Mouse (Mus musculus): Measurements from ENCODE around the gene Emc6. TPM values are rescaled to one million over a fixed set of nuclear protein-coding genes. Genes with fewer than 3 reads are reported as not detected.

The Emc6 gene
- total and polyA plus RNA-seq, 2 experiments: 63.8 to 80.9 TPM

GRCm38 (mm10) chr11:73162284-73162683 is 14.6 kb downstream of the Emc6 start:
- TF ChIP-seq POLR2A (IDR thresholded peaks at IDR 0.05; ENCODE audit: extremely low read depth, insufficient read depth, low read length) (no peak), CTCF (IDR thresholded peaks at IDR 0.05; ENCODE audit: low read depth, low read length) (no peak)
- Histone ChIP-seq H3K27me3 (ENCODE audit: control insufficient read depth, insufficient read depth, low read length) (no peaks in the 10 kb centered on the region), H3K9ac (ENCODE audit: low read depth, low read length) (no peak overlapping the region), H3K79me2 (ENCODE audit: control insufficient read depth, insufficient read depth, low read length) (no peaks in the 10 kb centered on the region), H3K4me1 (ENCODE audit: control insufficient read depth, insufficient read depth, low read length) (peaks cover 3% of the 10 kb centered on the region; the same call in 1 of the 2 replicates), H3K27ac (replicated peaks; ENCODE audit: insufficient read depth, low read depth, low read length) (no peak overlapping the region), H3K36me3 (ENCODE audit: control insufficient read depth, insufficient read depth, low read length) (no peaks in the 10 kb centered on the region), H3K4me3 (ENCODE audit: insufficient read depth, low read depth, low read length) (no peak overlapping the region)
- no peak for DNase-seq (ENCODE audit: extremely low read depth, low read depth, low spot score)
- WGBS: 71% methylated on average over 5 of the region's 5 CpGs

- Histone ChIP-seq H3K9ac (ENCODE audit: low read depth, low read length) (no peak overlapping the region), H3K79me2 (ENCODE audit: control insufficient read depth, insufficient read depth, low read length) (no peaks in the 10 kb centered on the region), H3K4me1 (ENCODE audit: control insufficient read depth, insufficient read depth, low read length) (peaks cover 3% of the 10 kb centered on the region; the same call in 1 of the 2 replicates), H3K36me3 (ENCODE audit: control insufficient read depth, insufficient read depth, low read length) (no peaks in the 10 kb centered on the region), H3K27ac (replicated peaks; ENCODE audit: insufficient read depth, low read depth, low read length) (no peak overlapping the region), H3K27me3 (ENCODE audit: control insufficient read depth, insufficient read depth, low read length) (no peaks in the 10 kb centered on the region), H3K4me3 (ENCODE audit: insufficient read depth, low read depth, low read length) (no peak overlapping the region)
- DNase-seq (ENCODE audit: extremely low read depth, low read depth, low spot score): no peak
- 85% methylated on average over 4 of the region's 4 CpGs for whole genome bisulfite sequencing
- TF ChIP-seq CTCF (IDR thresholded peaks at IDR 0.05; ENCODE audit: low read depth, low read length) (no peak), POLR2A (IDR thresholded peaks at IDR 0.05; ENCODE audit: extremely low read depth, insufficient read depth, low read length) (no peak)
These were observed 15.2 kb downstream of the Emc6 start for GRCm38 (mm10) chr11:73161616-73162015.

GRCm38 (mm10) chr11:73160811-73161200 is 16.0 kb downstream of the Emc6 start:
- H3K27ac ChIP-seq (replicated peaks; ENCODE audit: insufficient read depth, low read depth, low read length): no peak overlapping the region
- no peaks in the 10 kb centered on the region for H3K36me3 ChIP-seq (ENCODE audit: control insufficient read depth, insufficient read depth, low read length)
- TF ChIP-seq POLR2A (IDR thresholded peaks at IDR 0.05; ENCODE audit: extremely low read depth, insufficient read depth, low read length) (no peak), CTCF (IDR thresholded peaks at IDR 0.05; ENCODE audit: low read depth, low read length) (no peak)
- H3K79me2 ChIP-seq (ENCODE audit: control insufficient read depth, insufficient read depth, low read length): no peaks in the 10 kb centered on the region
- 39% methylated on average over 6 of the region's 6 CpGs for WGBS
- H3K27me3 ChIP-seq (ENCODE audit: control insufficient read depth, insufficient read depth, low read length): no peaks in the 10 kb centered on the region
- no peak for DNase-seq (ENCODE audit: extremely low read depth, low read depth, low spot score)
- H3K4me3 ChIP-seq (ENCODE audit: insufficient read depth, low read depth, low read length): no peak overlapping the region
- peaks cover 3% of the 10 kb centered on the region; the same call in 1 of the 2 replicates for H3K4me1 ChIP-seq (ENCODE audit: control insufficient read depth, insufficient read depth, low read length)
- H3K9ac ChIP-seq (ENCODE audit: low read depth, low read length): peak overlapping the region; percentile 32; the same call in 1 of the 2 replicates

GRCm38 (mm10) chr11:73159957-73160810 is 16.7 kb downstream of the Emc6 start, which contains the start of gene P2rx5:
P2rx5 (plus strand) TSS chr11:73160421.
- H3K9ac ChIP-seq (ENCODE audit: low read depth, low read length): peak within 1 kb of the TSS; percentile 32
- H3K27ac ChIP-seq (replicated peaks; ENCODE audit: insufficient read depth, low read depth, low read length): no peak within 1 kb of the TSS
- peak; percentile 36 for DNase-seq (ENCODE audit: extremely low read depth, low read depth, low spot score)
- no peaks in the 10 kb centered on the region for H3K36me3 ChIP-seq (ENCODE audit: control insufficient read depth, insufficient read depth, low read length)
- peaks cover 3% of the 10 kb centered on the region; the same call in 1 of the 2 replicates for H3K4me1 ChIP-seq (ENCODE audit: control insufficient read depth, insufficient read depth, low read length)
- no peaks in the 10 kb centered on the region for H3K79me2 ChIP-seq (ENCODE audit: control insufficient read depth, insufficient read depth, low read length)
- peak within 1 kb of the TSS; percentile 51; the same call in 1 of the 2 replicates for H3K4me3 ChIP-seq (ENCODE audit: insufficient read depth, low read depth, low read length)
- H3K27me3 ChIP-seq (ENCODE audit: control insufficient read depth, insufficient read depth, low read length): no peaks in the 10 kb centered on the region
- TF ChIP-seq POLR2A (IDR thresholded peaks at IDR 0.05; ENCODE audit: extremely low read depth, insufficient read depth, low read length) (no peak), CTCF (IDR thresholded peaks at IDR 0.05; ENCODE audit: low read depth, low read length) (no peak)
- 4% methylated on average over 49 of the region's 49 CpGs for WGBS

- no peaks in the 10 kb centered on the region for H3K4me1 ChIP-seq (ENCODE audit: control insufficient read depth, insufficient read depth, low read length)
- no peak overlapping the region for H3K9ac ChIP-seq (ENCODE audit: low read depth, low read length)
- H3K36me3 ChIP-seq (ENCODE audit: control insufficient read depth, insufficient read depth, low read length): no peaks in the 10 kb centered on the region
- no peak overlapping the region for H3K4me3 ChIP-seq (ENCODE audit: insufficient read depth, low read depth, low read length)
- H3K27ac ChIP-seq (replicated peaks; ENCODE audit: insufficient read depth, low read depth, low read length): no peak overlapping the region
- H3K27me3 ChIP-seq (ENCODE audit: control insufficient read depth, insufficient read depth, low read length): no peaks in the 10 kb centered on the region
- DNase-seq (ENCODE audit: extremely low read depth, low read depth, low spot score): no peak
- 75% methylated on average over 6 of the region's 6 CpGs for WGBS
- no peaks in the 10 kb centered on the region for H3K79me2 ChIP-seq (ENCODE audit: control insufficient read depth, insufficient read depth, low read length)
- no peak for TF ChIP-seq POLR2A (IDR thresholded peaks at IDR 0.05; ENCODE audit: extremely low read depth, insufficient read depth, low read length)
- TF ChIP-seq CTCF (IDR thresholded peaks at IDR 0.05; ENCODE audit: low read depth, low read length): no peak
These were observed 21.8 kb downstream of the Emc6 start for GRCm38 (mm10) chr11:73155071-73155470.

GRCm38 (mm10) chr11:73148209-73148608 is 28.6 kb downstream of the Emc6 start:
- no peaks in the 10 kb centered on the region for H3K79me2 ChIP-seq (ENCODE audit: control insufficient read depth, insufficient read depth, low read length)
- no peaks in the 10 kb centered on the region for H3K36me3 ChIP-seq (ENCODE audit: control insufficient read depth, insufficient read depth, low read length)
- no peak overlapping the region for H3K4me3 ChIP-seq (ENCODE audit: insufficient read depth, low read depth, low read length)
- no peak overlapping the region for H3K27ac ChIP-seq (replicated peaks; ENCODE audit: insufficient read depth, low read depth, low read length)
- H3K27me3 ChIP-seq (ENCODE audit: control insufficient read depth, insufficient read depth, low read length): no peaks in the 10 kb centered on the region
- DNase-seq (ENCODE audit: extremely low read depth, low read depth, low spot score): no peak
- TF ChIP-seq POLR2A (IDR thresholded peaks at IDR 0.05; ENCODE audit: extremely low read depth, insufficient read depth, low read length) (no peak), CTCF (IDR thresholded peaks at IDR 0.05; ENCODE audit: low read depth, low read length) (no peak)
- no peaks in the 10 kb centered on the region for H3K4me1 ChIP-seq (ENCODE audit: control insufficient read depth, insufficient read depth, low read length)
- H3K9ac ChIP-seq (ENCODE audit: low read depth, low read length): no peak overlapping the region
- WGBS: 87% methylated on average over 9 of the region's 9 CpGs

Data from liver, adult 2 months (tissue).